Mouse (Mus musculus): ENCODE measurements around the gene Igf1.

GRCm38 (mm10) chr10:87863326-87863725, 5.3 kb downstream of the Igf1 start:
- TF ChIP-seq CTCF (IDR thresholded peaks at IDR 0.05; ENCODE audit: borderline replicate concordance, extremely low read depth, insufficient read depth, insufficient read length): no peak
- no peak for TF ChIP-seq POLR2A (IDR thresholded peaks at IDR 0.05; ENCODE audit: borderline replicate concordance, extremely low read depth, insufficient read depth, insufficient read length, poor library complexity, severe bottlenecking)
